Mouse (Mus musculus): Measurements from ENCODE around the gene Catip. TPM values are rescaled to one million over a fixed set of nuclear protein-coding genes. Genes with fewer than 3 reads are reported as not detected.

Catip gene
- polyA plus RNA-seq, 1 experiment = 0.51 TPM

- TF ChIP-seq POLR2A (IDR thresholded peaks at IDR 0.05; ENCODE audit: low read depth, low read length) = no peak
- TF ChIP-seq CTCF (IDR thresholded peaks at IDR 0.05; ENCODE audit: extremely low read depth, insufficient read depth, insufficient read length, insufficient replicate concordance) = no peak
- Histone ChIP-seq H3K36me3 (ENCODE audit: control insufficient read depth, insufficient read depth, low read length) (no peaks in the 10 kb centered on the region), H3K27me3 (ENCODE audit: control insufficient read depth, insufficient read depth, low read length) (no peaks in the 10 kb centered on the region), H3K4me1 (ENCODE audit: control insufficient read depth, insufficient read depth, insufficient read length) (peaks cover 29% of the 10 kb centered on the region), H3K4me3 (ENCODE audit: extremely low read depth, insufficient read depth, insufficient read length) (peak overlapping the region; percentile 64), H3K27ac (ENCODE audit: insufficient read depth, low read length) (peak overlapping the region; percentile 95)
- 42% methylated on average over 7 of the region's 10 CpGs for WGBS
- no peak for DNase-seq (ENCODE audit: low read depth in 1 of 2, low spot score in 2 of 2)
Measured at GRCm38 (mm10) chr1:74386363-74386713, 24.4 kb downstream of the Catip start.

- no peaks in the 10 kb centered on the region for H3K27me3 ChIP-seq (ENCODE audit: control insufficient read depth, insufficient read depth, low read length)
- H3K4me1 ChIP-seq (ENCODE audit: control insufficient read depth, insufficient read depth, insufficient read length) = peaks cover 27% of the 10 kb centered on the region
- no peaks in the 10 kb centered on the region for H3K36me3 ChIP-seq (ENCODE audit: control insufficient read depth, insufficient read depth, low read length)
- under 1% methylated on average over 26 of the region's 26 CpGs for WGBS
- DNase-seq (ENCODE audit: low read depth in 1 of 2, low spot score in 2 of 2) = peak; percentile 89 to 90
- peak overlapping the region; percentile 95 for H3K27ac ChIP-seq (ENCODE audit: insufficient read depth, low read length)
- peak overlapping the region; percentile 64 for H3K4me3 ChIP-seq (ENCODE audit: extremely low read depth, insufficient read depth, insufficient read length)
- TF ChIP-seq POLR2A (IDR thresholded peaks at IDR 0.05; ENCODE audit: low read depth, low read length) = peak; percentile 49
- TF ChIP-seq CTCF (IDR thresholded peaks at IDR 0.05; ENCODE audit: extremely low read depth, insufficient read depth, insufficient read length, insufficient replicate concordance) = peak; percentile 19; the same call in 1 of the 2 replicates
Measured at GRCm38 (mm10) chr1:74386714-74387385, 24.9 kb downstream of the Catip start.

GRCm38 (mm10) chr1:74387386-74387988 lies 25.6 kb downstream of the Catip start:
- no peaks in the 10 kb centered on the region for H3K27me3 ChIP-seq (ENCODE audit: control insufficient read depth, insufficient read depth, low read length)
- 44% methylated on average over 15 of the region's 15 CpGs for WGBS
- peak overlapping the region; percentile 64 for H3K4me3 ChIP-seq (ENCODE audit: extremely low read depth, insufficient read depth, insufficient read length)
- TF ChIP-seq POLR2A (IDR thresholded peaks at IDR 0.05; ENCODE audit: low read depth, low read length) (no peak), CTCF (IDR thresholded peaks at IDR 0.05; ENCODE audit: extremely low read depth, insufficient read depth, insufficient read length, insufficient replicate concordance) (no peak)
- H3K36me3 ChIP-seq (ENCODE audit: control insufficient read depth, insufficient read depth, low read length) = no peaks in the 10 kb centered on the region
- H3K27ac ChIP-seq (ENCODE audit: insufficient read depth, low read length) = peak overlapping the region; percentile 95
- DNase-seq (ENCODE audit: low read depth in 1 of 2, low spot score in 2 of 2) = no peak
- H3K4me1 ChIP-seq (ENCODE audit: control insufficient read depth, insufficient read depth, insufficient read length) = peaks cover 22% of the 10 kb centered on the region

- DNase-seq (ENCODE audit: low read depth in 1 of 2, low spot score in 2 of 2) = no peak
- Histone ChIP-seq H3K4me1 (ENCODE audit: control insufficient read depth, insufficient read depth, insufficient read length) (peaks cover 25% of the 10 kb centered on the region), H3K27me3 (ENCODE audit: control insufficient read depth, insufficient read depth, low read length) (no peaks in the 10 kb centered on the region), H3K27ac (ENCODE audit: insufficient read depth, low read length) (0 out of 2 replicates have a peak overlapping the region, but pooled peaks have one; percentile 4), H3K36me3 (ENCODE audit: control insufficient read depth, insufficient read depth, low read length) (no peaks in the 10 kb centered on the region), H3K4me3 (ENCODE audit: extremely low read depth, insufficient read depth, insufficient read length) (no peak overlapping the region)
- 90% methylated on average over 7 of the region's 7 CpGs for WGBS
- TF ChIP-seq CTCF (IDR thresholded peaks at IDR 0.05; ENCODE audit: extremely low read depth, insufficient read depth, insufficient read length, insufficient replicate concordance) (no peak), POLR2A (IDR thresholded peaks at IDR 0.05; ENCODE audit: low read depth, low read length) (no peak)
Measured at GRCm38 (mm10) chr1:74388398-74388920, 26.6 kb downstream of the Catip start.

GRCm38 (mm10) chr1:74389831-74390286 lies 28.0 kb downstream of the Catip start:
- peak; percentile 72 to 74 for DNase-seq (ENCODE audit: low read depth in 1 of 2, low spot score in 2 of 2)
- WGBS = under 1% methylated on average over 29 of the region's 29 CpGs
- H3K27ac ChIP-seq (ENCODE audit: insufficient read depth, low read length) = peak overlapping the region; percentile 91

GRCm38 (mm10) chr1:74390287-74390906 lies 28.5 kb downstream of the Catip start:
- Histone ChIP-seq H3K4me3 (ENCODE audit: extremely low read depth, insufficient read depth, insufficient read length) (peak overlapping the region; percentile 23; the same call in 1 of the 2 replicates), H3K27ac (ENCODE audit: insufficient read depth, low read length) (peak overlapping the region; percentile 91), H3K27me3 (ENCODE audit: control insufficient read depth, insufficient read depth, low read length) (no peaks in the 10 kb centered on the region), H3K4me1 (ENCODE audit: control insufficient read depth, insufficient read depth, insufficient read length) (peaks cover 25% of the 10 kb centered on the region), H3K36me3 (ENCODE audit: control insufficient read depth, insufficient read depth, low read length) (peaks cover 17% of the 10 kb centered on the region)
- peak; percentile 64 to 72 for DNase-seq (ENCODE audit: low read depth in 1 of 2, low spot score in 2 of 2)
- TF ChIP-seq CTCF (IDR thresholded peaks at IDR 0.05; ENCODE audit: extremely low read depth, insufficient read depth, insufficient read length, insufficient replicate concordance) (peak; percentile 80), POLR2A (IDR thresholded peaks at IDR 0.05; ENCODE audit: low read depth, low read length) (no peak)
- WGBS = 2% methylated on average over 21 of the region's 21 CpGs

More at GRCm38 (mm10) chr1:74389831-74390286, 28.0 kb downstream of the Catip start:
- no peaks in the 10 kb centered on the region for H3K27me3 ChIP-seq (ENCODE audit: control insufficient read depth, insufficient read depth, low read length)
- peaks cover 25% of the 10 kb centered on the region for H3K4me1 ChIP-seq (ENCODE audit: control insufficient read depth, insufficient read depth, insufficient read length)
- no peak for TF ChIP-seq POLR2A (IDR thresholded peaks at IDR 0.05; ENCODE audit: low read depth, low read length)
- TF ChIP-seq CTCF (IDR thresholded peaks at IDR 0.05; ENCODE audit: extremely low read depth, insufficient read depth, insufficient read length, insufficient replicate concordance) = no peak
- peaks cover 12% of the 10 kb centered on the region for H3K36me3 ChIP-seq (ENCODE audit: control insufficient read depth, insufficient read depth, low read length)
- H3K4me3 ChIP-seq (ENCODE audit: extremely low read depth, insufficient read depth, insufficient read length) = peak overlapping the region; percentile 23; the same call in 1 of the 2 replicates
